Mouse (Mus musculus): ENCODE measurements around the gene Slc13a3.

Gene Slc13a3

GRCm38 (mm10) chr2:165367868-165368439 is 105.1 kb downstream of the Slc13a3 start:
- intact Hi-C loops (cut with DNase I): no loop called here

DNA sequence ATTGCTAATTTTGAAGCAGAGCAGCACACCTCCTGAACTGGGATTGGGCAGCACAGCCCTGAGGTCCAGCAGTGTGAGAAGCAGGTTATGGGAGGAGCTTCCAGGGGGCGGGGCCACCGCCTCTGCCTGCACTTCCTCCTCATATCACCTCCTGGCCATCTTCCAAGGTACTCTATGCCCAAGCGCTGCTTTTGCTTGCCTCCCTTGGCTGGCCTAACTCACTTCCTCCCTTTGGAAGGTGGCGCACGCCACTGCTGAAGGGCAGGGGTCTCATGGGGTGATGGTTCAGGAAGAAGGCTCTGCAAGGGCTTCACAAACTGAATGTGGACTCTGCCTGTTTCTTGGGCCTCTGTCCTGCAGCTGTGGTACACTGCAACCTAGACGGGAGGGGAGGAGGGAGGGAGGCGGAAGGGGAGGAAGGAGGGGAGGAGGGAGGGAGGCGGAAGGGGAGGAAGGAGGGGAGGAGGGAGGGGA is 105.9 kb downstream of the Slc13a3 start:
- intact Hi-C loops (cut with DNase I): no loop called here

- intact Hi-C loops (cut with DNase I): loop anchor here (5.0 kb wide), 1 partner anchor 123 kb away; no protein-coding TSS in a partner anchor
These were observed 108.5 kb downstream of the Slc13a3 start for GRCm38 (mm10) chr2:165364334-165365091.

DNA sequence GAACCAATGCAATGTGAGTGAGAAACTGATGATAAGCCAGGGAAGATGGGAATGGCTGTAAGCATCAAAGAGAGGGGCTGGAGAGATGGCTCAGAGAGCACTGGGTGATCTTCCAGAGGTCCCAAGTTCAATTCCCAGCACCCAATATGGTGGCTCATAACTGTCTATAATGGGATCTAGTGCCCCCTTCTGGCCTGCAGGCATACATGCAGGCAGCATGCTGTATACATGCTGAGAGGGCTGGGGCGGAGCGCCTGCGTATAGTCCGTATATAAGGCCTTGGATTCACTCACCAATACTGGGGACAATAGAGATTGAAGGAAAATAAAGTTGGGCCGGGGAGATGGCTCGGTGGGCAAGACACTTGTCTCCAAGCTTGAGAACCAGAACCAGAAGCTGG is 109.7 kb downstream of the Slc13a3 start:
- intact Hi-C loops (cut with DNase I): loop anchor here (5.0 kb wide), 1 partner anchor 124 kb away; no protein-coding TSS in a partner anchor

- intact Hi-C loops (cut with DNase I): loop anchor here (1.0 to 5.0 kb wide), 2 partner anchors 126 to 286 kb away; no protein-coding TSS in a partner anchor
These were observed 112.2 kb downstream of the Slc13a3 start for GRCm38 (mm10) chr2:165360861-165361260.

Data from adrenal gland (tissue).